Mouse (Mus musculus) WW6 (cell line): Measurements from ENCODE around the gene Hbp1.
A peak's percentile ranks its signal among the peaks of the same experiment; 100 is the strongest.

Experiments
- DNase-seq: peaks from one replicate; pipeline ENCODE4 v3.0.0-alpha.2; 2013; ENCODE audit warnings: low read depth, low spot score

The Hbp1 gene

DNA sequence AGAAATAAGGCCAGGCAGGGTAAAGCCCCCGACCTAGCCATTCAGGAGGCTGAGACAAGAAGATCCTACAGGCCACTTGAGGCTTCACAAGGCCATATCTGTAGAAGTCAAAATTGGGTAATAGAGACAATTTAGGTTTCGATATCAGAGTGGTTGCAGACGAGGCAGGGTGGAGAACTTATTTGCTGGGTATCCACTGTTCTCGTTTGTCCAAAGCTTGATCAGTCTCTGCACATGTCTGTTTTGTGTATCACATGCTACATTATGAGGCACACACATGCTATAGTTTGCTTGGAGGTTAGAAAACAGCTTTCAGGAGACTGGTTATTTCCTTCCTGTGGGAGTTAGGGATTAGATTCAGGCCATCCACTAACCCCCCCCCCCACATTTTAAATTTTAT lies 5.5 kb upstream of the Hbp1 start:
- DNase-seq, result no peak

GRCm38 (mm10) chr12:31950659-31951031 lies 310 bp upstream of the Hbp1 start:
- DNase-seq, result no peak

- peak; percentile 89 for DNase-seq
These were observed 1.1 kb downstream of the Hbp1 start for GRCm38 (mm10) chr12:31949193-31949741.

DNA sequence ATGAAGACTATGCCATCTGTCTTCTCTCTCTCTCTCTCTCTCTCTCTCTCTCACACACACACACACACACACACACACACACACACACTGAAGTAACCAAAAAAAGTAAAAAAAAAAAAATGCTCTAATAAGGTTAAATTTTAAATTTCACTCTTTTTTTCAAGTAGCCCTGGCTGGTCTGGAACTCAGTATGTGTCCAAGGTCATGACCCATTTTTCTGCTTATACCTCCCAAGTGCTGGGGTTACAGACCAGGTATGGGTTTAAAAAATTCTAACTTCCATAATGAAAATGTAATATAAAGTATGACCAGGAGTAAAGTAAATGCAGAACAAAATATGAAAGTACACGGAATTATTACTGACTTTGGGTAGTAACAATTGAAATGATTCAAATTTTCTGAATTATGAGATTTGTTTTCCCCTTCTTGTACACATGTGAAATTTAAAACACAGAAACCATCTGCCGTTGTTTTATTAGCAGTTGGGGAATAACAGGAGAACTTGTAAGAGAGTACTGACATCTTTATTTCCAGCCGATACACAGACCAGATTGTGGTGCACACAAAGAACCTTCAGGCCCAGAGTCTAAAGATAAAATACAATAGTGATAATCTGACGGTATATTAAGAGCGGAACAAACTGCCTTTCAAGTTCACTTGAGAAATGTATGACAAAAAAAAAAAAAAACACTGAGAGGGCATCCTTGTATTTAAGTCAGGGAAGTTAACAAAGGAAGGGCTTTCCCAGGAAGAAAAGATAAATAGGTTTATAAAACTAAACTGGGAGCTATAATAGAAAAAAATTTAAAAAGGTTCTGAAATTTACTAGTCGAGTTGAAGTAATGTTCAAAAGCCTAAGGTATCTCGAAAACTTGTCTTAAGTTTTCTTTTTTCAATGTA lies 2.0 kb downstream of the Hbp1 start:
- DNase-seq, result no peak

DNA sequence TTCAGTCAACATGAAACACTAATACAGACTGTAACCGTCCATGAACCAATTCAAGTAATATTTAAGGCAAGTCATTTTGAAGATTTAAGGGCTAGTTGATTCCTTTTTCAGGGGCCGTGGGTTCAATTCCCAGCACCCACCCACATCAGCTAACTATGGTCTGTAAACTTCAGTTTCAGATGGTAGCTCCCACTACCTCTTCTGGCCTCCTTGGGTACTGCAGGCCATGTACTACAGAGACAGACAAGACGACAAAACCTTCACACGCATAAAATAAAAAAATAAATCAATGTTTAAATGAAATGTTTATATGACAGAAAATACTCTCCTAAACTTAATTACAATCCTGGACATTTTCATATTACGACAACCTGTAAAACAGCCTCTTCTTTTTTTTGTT lies 2.9 kb downstream of the Hbp1 start:
- no peak for DNase-seq

- DNase-seq, result no peak
These were observed 5.9 kb downstream of the Hbp1 start for GRCm38 (mm10) chr12:31944405-31944804.

DNA sequence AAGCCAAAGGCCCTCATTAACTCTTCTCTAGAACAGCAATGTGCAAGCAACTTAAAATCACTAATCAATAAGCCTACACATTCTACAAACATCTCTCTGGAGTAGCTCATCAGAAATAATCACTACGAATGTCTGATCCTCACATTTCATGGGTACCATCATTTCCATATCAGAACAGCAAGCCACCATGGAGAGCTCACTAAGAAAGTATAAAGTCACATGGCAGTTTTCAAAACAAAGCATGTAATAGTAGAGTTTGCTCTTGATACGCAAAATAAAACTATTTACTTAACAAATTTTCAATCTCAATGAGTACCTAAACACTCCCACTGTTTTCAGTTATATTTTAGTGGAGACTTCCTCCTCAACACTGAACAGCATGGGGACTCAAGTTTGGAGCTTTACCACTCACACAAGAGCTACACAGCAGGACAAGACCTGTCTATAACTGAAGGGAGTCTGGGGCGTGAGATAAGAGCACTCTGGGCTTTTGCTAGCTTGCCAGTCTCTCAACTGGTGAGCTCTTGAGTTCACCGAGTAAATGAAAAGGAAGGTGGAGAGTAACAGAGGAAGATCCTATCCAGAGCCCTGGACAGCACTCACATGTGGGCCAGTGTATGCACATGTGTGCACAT lies 7.2 kb downstream of the Hbp1 start:
- no peak for DNase-seq

- no peak for DNase-seq
These were observed 11.3 kb downstream of the Hbp1 start for GRCm38 (mm10) chr12:31939026-31939425.

GRCm38 (mm10) chr12:31938391-31938997 lies 11.8 kb downstream of the Hbp1 start:
- no peak for DNase-seq

DNA sequence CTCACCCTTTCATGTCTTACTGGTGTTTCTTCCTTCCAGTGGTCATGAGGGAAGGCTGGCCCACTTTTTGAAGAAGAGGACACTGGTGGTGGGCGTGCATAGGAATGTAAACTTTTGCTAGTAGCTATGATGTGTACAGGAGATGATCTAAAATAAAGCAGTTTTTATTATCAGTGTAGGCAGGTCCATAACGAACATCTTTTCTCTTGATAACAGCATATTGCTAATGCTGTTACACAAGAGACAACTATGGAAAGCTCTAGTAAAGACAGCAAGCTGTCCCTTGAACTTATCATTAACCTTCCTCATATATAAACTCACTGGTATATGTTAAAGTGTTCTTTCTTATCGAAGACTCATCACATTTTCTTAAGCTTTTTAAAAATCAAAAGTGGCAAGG lies 12.7 kb downstream of the Hbp1 start:
- no peak for DNase-seq

DNA sequence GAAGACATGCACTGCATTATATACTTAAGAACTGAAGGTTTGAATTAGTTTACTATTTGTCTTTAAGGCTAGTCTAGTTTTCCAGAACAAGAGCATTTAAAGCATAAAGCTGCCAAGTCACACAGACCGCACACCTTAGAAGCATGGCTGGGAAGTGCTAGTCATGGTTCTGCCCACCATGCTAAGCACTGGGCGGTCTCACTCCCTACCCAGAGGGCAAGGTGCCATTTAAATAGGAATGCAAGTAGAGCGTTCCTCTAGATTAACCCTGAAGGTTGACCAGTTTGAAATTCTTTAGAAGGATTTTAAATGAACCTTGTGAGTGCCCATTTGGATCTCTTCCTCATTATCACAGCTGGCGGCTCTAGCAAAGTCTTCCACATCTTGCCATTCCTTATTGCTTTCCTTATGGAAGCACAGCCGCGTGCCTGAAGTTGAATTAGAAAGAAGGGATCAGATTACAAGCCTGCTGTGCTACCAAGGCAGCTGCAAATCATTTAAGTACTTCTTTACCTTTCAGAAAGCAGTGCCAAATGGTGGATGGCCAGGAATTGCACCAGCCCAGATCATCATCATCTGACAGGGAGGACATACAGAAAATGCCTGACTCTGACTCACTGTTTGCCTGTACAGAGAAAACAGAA lies 13.6 kb downstream of the Hbp1 start:
- peak; percentile 11 for DNase-seq

DNA sequence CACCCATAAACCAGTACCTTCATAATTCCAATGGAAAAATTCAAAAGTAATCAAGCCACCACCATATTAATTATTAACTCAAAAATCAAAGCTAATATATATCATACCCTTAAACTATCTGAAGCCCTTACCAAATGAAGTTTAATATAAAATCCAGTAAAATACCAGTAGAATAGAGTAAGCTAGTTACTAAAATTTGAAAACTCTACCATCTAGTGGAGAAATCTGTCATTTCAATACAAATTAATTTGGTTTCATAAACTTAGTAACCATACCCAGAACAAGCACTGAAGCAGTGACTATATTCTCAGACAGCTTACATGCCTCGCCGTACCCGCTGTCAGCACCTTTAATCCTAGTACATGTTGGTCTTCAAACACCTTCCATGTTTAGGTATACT lies 18.5 kb downstream of the Hbp1 start:
- no peak for DNase-seq

GRCm38 (mm10) chr12:31928498-31928897 lies 21.8 kb downstream of the Hbp1 start:
- DNase-seq, result no peak

- peak; percentile 34 for DNase-seq
These were observed 23.7 kb downstream of the Hbp1 start for GRCm38 (mm10) chr12:31926661-31927061.

- DNase-seq, result no peak
These were observed 25.0 kb downstream of the Hbp1 start for GRCm38 (mm10) chr12:31925343-31925742.

- DNase-seq, result no peak
These were observed 26.2 kb downstream of the Hbp1 start for GRCm38 (mm10) chr12:31924135-31924534.

DNA sequence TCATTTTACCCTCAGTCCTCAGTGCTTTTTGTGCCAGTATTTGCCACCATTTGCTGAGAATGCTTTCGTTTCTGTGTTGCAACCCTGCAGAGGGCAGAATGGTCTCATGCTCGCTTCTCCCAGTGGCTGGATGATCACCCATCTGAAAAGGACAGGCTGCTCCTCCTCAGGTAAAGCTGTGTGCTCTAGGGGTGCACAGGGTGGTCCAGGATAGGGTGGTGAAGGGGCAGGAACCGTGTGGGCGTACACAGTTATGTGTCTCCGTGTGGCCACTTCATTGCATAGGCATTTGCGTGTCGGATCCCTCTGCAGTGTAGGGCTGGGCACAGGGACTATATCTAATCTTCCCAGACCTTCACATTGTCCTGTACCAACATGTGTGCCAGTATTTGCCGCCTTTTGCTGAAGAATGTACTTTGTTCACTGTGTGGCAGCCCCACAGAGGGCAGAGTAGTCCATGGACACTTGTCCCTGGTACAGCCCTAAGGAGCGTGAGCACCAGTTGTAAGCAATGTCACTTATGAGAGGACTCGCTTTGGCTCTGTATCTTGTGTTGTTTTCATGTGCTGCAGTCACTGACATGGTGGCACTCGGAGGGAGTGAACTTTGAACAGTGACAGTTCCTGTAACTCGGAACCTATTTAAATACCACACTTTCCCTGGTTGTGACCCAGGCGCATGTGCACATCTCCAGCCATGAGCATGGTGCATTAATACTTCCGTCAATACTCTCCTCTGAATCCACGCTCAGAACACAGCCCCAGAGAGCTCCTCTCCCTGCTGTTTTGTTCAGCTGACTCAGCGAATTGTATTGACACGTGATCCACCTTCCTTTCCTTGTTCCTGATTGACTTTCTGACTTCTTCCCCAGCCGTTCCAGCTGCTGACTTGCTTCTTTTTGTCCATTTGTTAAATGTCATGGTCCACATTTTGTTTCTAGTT lies 29.6 kb downstream of the Hbp1 start:
- no peak for DNase-seq

DNA sequence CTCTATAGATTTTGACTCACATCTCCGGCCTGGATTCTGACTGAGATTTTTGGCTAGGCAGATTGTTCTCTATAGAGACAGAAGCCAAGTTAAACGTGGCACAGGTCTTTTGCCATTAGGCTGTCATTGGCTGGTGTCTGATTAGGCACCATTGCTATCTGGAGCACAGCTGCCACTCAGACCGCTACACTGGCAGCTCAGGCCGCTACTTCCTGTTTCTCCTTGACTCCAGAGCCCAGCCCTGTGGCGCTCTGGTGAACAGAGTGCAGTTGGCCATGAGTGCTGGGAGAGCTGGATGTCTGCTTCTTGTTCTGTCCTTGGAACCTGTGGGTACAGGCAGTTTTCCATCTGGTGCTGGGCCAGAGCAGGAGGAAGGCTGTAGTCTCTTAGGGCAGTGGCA lies 33.1 kb downstream of the Hbp1 start:
- DNase-seq, result no peak

GRCm38 (mm10) chr12:31916691-31917090 lies 33.6 kb downstream of the Hbp1 start:
- DNase-seq, result no peak

GRCm38 (mm10) chr12:31913614-31914013 lies 36.7 kb downstream of the Hbp1 start:
- no peak for DNase-seq
